Mouse (Mus musculus): ENCODE measurements around the gene Cds2. TPM values are rescaled to one million over a fixed set of nuclear protein-coding genes. Genes with fewer than 3 reads are reported as not detected.
"Not testable (repeated sequence)": the region's sequence is repeated elsewhere in the genome, so short reads cannot be mapped to it uniquely, and the experiment has no call there.

Cds2 gene
- polyA plus RNA-seq, 1 experiment, result 74.3 TPM

DNA sequence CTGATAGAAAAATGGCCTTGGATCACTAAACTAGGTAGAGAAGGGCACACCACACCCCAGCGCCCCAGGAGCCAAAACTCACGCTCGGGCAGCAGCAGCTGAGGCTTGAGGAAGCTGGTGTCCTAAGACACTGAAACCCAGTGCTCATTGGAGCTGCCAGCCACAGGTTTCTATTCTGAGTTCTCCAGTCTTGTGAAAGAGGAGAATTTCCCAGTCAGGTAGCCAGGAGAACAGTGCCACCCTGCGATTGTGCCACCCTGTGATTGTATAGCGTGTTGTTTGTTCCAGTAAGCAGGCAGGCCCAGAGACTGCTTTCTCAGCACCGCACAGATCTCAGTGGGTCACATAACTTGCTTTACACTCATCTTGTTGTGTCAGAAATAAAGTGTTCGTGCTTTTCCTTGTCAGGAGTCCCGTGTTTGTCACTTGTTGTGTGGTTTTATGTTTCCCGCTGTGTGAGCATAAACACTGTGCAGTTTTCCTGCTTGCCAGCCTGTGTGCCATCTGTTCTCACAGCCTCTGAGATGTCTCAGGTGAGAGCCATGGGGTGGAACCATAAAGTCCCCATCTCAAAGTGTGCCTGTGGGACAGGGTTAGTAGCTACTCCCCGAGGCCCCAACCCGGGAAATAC is 44.4 kb downstream of the Cds2 start:
- H3K36me3 ChIP-seq (ENCODE audit: control insufficient read depth, insufficient read depth, low read length, poor library complexity, severe bottlenecking), result peaks cover 22% of the 10 kb centered on the region
- no peak overlapping the region for H3K27ac ChIP-seq (ENCODE audit: insufficient read depth, low read length)
- H3K4me1 ChIP-seq (ENCODE audit: control insufficient read depth, insufficient read depth, low read length), result no peaks in the 10 kb centered on the region
- no peaks in the 10 kb centered on the region for H3K9me3 ChIP-seq (replicated peaks; ENCODE audit: control insufficient read depth, insufficient read depth, low read length, poor library complexity, severe bottlenecking)
- no peak overlapping the region for H3K9ac ChIP-seq (ENCODE audit: low read depth, poor library complexity, severe bottlenecking)
- TF ChIP-seq CTCF (IDR thresholded peaks at IDR 0.05; ENCODE audit: low read depth, low read length) (no peak), EP300 (IDR thresholded peaks at IDR 0.05; ENCODE audit: insufficient read depth, low read depth, low read length) (no peak), POLR2A (IDR thresholded peaks at IDR 0.05; ENCODE audit: insufficient read depth, low read length) (no peak)
- H3K4me3 ChIP-seq (ENCODE audit: low read depth, low read length), result no peak overlapping the region
- H3K27me3 ChIP-seq (ENCODE audit: control insufficient read depth, insufficient read depth, low read length, poor library complexity, severe bottlenecking), result no peaks in the 10 kb centered on the region

DNA sequence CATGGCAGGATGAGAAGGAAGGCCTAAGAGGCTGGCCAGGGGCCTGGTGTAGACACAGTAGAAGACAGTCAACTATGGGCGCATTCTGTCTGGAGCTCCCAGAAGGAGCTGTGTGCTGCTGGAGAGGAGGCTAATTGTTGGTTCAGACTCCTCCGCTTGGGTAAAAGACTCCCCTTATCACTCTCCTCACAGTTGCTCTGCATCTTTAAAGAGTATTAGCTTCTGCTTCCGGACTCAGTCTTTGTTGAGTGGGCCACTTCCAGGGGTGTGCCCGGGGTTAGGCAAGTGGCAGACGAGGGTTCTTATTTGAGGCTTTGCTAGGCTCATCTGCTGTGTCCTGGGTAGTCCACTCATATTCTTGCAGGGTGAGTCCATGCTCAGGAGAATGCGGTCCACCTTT is 45.9 kb downstream of the Cds2 start:
- Histone ChIP-seq H3K27ac (ENCODE audit: insufficient read depth, low read length) (no peak overlapping the region), H3K4me3 (ENCODE audit: low read depth, low read length) (no peak overlapping the region), H3K27me3 (ENCODE audit: control insufficient read depth, insufficient read depth, low read length, poor library complexity, severe bottlenecking) (no peaks in the 10 kb centered on the region), H3K36me3 (ENCODE audit: control insufficient read depth, insufficient read depth, low read length, poor library complexity, severe bottlenecking) (peaks cover 21% of the 10 kb centered on the region), H3K9me3 (replicated peaks; ENCODE audit: control insufficient read depth, insufficient read depth, low read length, poor library complexity, severe bottlenecking) (no peaks in the 10 kb centered on the region), H3K4me1 (ENCODE audit: control insufficient read depth, insufficient read depth, low read length) (no peaks in the 10 kb centered on the region), H3K9ac (ENCODE audit: low read depth, poor library complexity, severe bottlenecking) (no peak overlapping the region)
- TF ChIP-seq POLR2A (IDR thresholded peaks at IDR 0.05; ENCODE audit: insufficient read depth, low read length), result no peak
- no peak for TF ChIP-seq CTCF (IDR thresholded peaks at IDR 0.05; ENCODE audit: low read depth, low read length)
- TF ChIP-seq EP300 (IDR thresholded peaks at IDR 0.05; ENCODE audit: insufficient read depth, low read depth, low read length), result no peak

DNA sequence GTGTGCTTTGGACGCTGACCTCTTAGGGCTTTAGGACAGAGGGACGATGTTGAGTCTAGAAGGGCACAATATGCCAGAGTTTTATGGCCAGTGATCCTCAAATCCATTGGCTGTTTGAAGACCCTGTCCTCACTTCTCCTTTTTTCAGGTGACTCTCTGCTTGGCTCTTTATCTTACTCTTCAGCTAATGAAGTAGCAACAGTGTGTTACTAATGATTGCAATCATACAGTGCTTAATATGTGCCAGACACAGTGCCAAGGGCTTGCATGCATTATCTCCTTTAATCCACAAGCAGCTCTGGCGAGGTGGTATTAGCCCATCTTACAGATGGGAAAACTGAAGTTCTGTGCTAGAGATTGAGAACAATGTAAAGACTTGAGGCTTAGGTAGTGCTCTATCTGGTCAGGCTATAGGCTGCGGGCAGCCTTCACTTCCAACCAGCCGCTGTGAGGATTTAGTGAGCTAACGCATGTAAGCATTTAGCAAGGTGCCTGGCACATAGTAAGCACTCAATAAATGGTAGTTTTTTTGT is 46.5 kb downstream of the Cds2 start:
- TF ChIP-seq CTCF (IDR thresholded peaks at IDR 0.05; ENCODE audit: low read depth, low read length), result no peak
- Histone ChIP-seq H3K4me3 (ENCODE audit: low read depth, low read length) (no peak overlapping the region), H3K4me1 (ENCODE audit: control insufficient read depth, insufficient read depth, low read length) (no peaks in the 10 kb centered on the region), H3K27ac (ENCODE audit: insufficient read depth, low read length) (no peak overlapping the region), H3K27me3 (ENCODE audit: control insufficient read depth, insufficient read depth, low read length, poor library complexity, severe bottlenecking) (no peaks in the 10 kb centered on the region), H3K9ac (ENCODE audit: low read depth, poor library complexity, severe bottlenecking) (no peak overlapping the region), H3K9me3 (replicated peaks; ENCODE audit: control insufficient read depth, insufficient read depth, low read length, poor library complexity, severe bottlenecking) (no peaks in the 10 kb centered on the region), H3K36me3 (ENCODE audit: control insufficient read depth, insufficient read depth, low read length, poor library complexity, severe bottlenecking) (peaks cover 16% of the 10 kb centered on the region)

DNA sequence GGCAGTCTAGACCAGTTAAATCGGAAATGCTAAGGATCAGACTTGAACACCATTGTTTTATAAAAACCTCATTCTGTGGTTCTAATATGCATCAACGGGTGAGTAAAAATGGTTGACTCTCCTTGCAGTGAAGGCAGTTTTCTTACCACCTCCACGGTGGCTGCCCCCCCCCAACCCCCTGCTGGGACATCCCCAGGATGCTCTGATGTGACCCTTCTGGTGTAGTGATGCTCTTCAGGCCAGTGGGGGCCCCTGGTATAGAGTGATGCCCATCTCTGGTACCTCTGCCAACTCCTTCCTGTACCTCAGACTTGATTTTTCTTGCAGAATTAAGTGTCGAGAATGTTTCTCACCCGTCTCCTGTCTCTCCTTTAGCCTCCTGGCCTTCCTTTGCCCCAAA is 49.7 kb downstream of the Cds2 start:
- TF ChIP-seq EP300 (IDR thresholded peaks at IDR 0.05; ENCODE audit: insufficient read depth, low read depth, low read length) (no peak), CTCF (IDR thresholded peaks at IDR 0.05; ENCODE audit: low read depth, low read length) (no peak), POLR2A (IDR thresholded peaks at IDR 0.05; ENCODE audit: insufficient read depth, low read length) (no peak)
- Histone ChIP-seq H3K27ac (ENCODE audit: insufficient read depth, low read length) (no peak overlapping the region), H3K4me1 (ENCODE audit: control insufficient read depth, insufficient read depth, low read length) (no peaks in the 10 kb centered on the region), H3K4me3 (ENCODE audit: low read depth, low read length) (no peak overlapping the region), H3K9me3 (replicated peaks; ENCODE audit: control insufficient read depth, insufficient read depth, low read length, poor library complexity, severe bottlenecking) (no peaks in the 10 kb centered on the region), H3K27me3 (ENCODE audit: control insufficient read depth, insufficient read depth, low read length, poor library complexity, severe bottlenecking) (no peaks in the 10 kb centered on the region), H3K36me3 (ENCODE audit: control insufficient read depth, insufficient read depth, low read length, poor library complexity, severe bottlenecking) (peaks cover 3% of the 10 kb centered on the region; the same call in 1 of the 2 replicates), H3K9ac (ENCODE audit: low read depth, poor library complexity, severe bottlenecking) (no peak overlapping the region)

DNA sequence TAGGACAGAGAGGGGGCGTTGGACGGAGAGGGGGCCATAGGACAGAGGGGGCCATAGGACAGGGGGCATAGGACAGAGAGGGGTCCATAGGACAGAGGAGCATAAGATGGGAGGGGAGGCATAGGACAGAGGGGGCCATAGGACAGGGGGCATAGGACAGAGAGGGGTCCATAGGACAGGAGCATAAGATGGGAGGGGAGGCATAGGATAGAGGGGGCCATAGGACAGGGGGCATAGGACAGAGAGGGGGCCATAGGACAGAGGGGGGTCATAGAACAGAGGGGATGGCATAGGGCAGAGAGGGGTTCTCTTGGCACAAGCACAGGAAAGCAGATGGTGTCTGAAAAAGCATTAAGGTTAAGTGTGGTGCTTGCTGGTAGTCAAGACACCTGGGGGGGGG is 50.6 kb downstream of the Cds2 start:
- Histone ChIP-seq H3K4me3 (ENCODE audit: low read depth, low read length) (no peak overlapping the region), H3K36me3 (ENCODE audit: control insufficient read depth, insufficient read depth, low read length, poor library complexity, severe bottlenecking) (no peaks in the 10 kb centered on the region), H3K9ac (ENCODE audit: low read depth, poor library complexity, severe bottlenecking) (no peak overlapping the region), H3K27me3 (ENCODE audit: control insufficient read depth, insufficient read depth, low read length, poor library complexity, severe bottlenecking) (no peaks in the 10 kb centered on the region), H3K27ac (ENCODE audit: insufficient read depth, low read length) (no peak overlapping the region), H3K4me1 (ENCODE audit: control insufficient read depth, insufficient read depth, low read length) (no peaks in the 10 kb centered on the region), H3K9me3 (replicated peaks; ENCODE audit: control insufficient read depth, insufficient read depth, low read length, poor library complexity, severe bottlenecking) (no peaks in the 10 kb centered on the region)
- no peak for TF ChIP-seq CTCF (IDR thresholded peaks at IDR 0.05; ENCODE audit: low read depth, low read length)
- TF ChIP-seq EP300 (IDR thresholded peaks at IDR 0.05; ENCODE audit: insufficient read depth, low read depth, low read length), result no peak
- TF ChIP-seq POLR2A (IDR thresholded peaks at IDR 0.05; ENCODE audit: insufficient read depth, low read length), result no peak

DNA sequence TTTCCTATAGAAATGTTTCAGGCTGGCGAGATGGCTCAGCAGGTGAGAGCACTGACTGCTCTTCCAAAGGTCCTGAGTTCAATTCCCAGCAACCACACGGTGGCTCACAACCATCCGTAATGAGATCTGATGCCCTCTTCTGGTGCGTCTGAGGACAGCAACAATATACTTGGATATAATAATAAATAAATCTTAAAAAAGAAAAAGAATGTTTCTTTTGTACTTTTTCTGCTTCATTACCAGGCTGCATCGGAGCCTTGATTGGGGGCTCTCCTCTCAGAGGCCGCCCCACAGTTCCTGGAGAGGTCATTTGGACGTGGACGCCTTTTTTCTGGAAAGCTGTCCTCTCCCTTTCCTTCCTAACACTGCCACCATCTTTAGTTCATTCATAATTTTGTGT is 51.1 kb downstream of the Cds2 start:
- H3K4me1 ChIP-seq (ENCODE audit: control insufficient read depth, insufficient read depth, low read length); H3K9me3 ChIP-seq (replicated peaks; ENCODE audit: control insufficient read depth, insufficient read depth, low read length, poor library complexity, severe bottlenecking); H3K27ac ChIP-seq (ENCODE audit: insufficient read depth, low read length); H3K4me3 ChIP-seq (ENCODE audit: low read depth, low read length); H3K27me3 ChIP-seq (ENCODE audit: control insufficient read depth, insufficient read depth, low read length, poor library complexity, severe bottlenecking); H3K9ac ChIP-seq (ENCODE audit: low read depth, poor library complexity, severe bottlenecking); H3K36me3 ChIP-seq (ENCODE audit: control insufficient read depth, insufficient read depth, low read length, poor library complexity, severe bottlenecking): not testable (repeated sequence)

All from ES-Bruce4 (cell line).